Mouse (Mus musculus): ENCODE results near the gene Asb10. TPM values are rescaled to one million over a fixed set of nuclear protein-coding genes. Genes with fewer than 3 reads are reported as not detected.
"Not testable (repeated sequence)": the region's sequence is repeated elsewhere in the genome, so short reads cannot be mapped to it uniquely, and the experiment has no call there.

Gene Asb10
- polyA plus RNA-seq, 1 experiment from 2014 or later, result 0.40 TPM

GRCm38 (mm10) chr5:24555335-24555734, 14.6 kb upstream of the Asb10 start:
- ATAC-seq (ENCODE audit: low FRiP score); H3K27ac ChIP-seq (replicated peaks): not testable (repeated sequence)
- peaks cover 19% of the 10 kb centered on the region for H3K4me1 ChIP-seq

GRCm38 (mm10) chr5:24553621-24554244, 13.0 kb upstream of the Asb10 start:
- H3K4me3 ChIP-seq (replicated peaks), result no peak overlapping the region
- no peak for ATAC-seq (ENCODE audit: low FRiP score)
- H3K9me3 ChIP-seq (replicated peaks), result no peaks in the 10 kb centered on the region
- H3K9ac ChIP-seq (replicated peaks), result no peak overlapping the region
- H3K27ac ChIP-seq (replicated peaks), result no peak overlapping the region
- H3K36me3 ChIP-seq, result no peaks in the 10 kb centered on the region
- no peak overlapping the region for H3K4me2 ChIP-seq
- H3K27me3 ChIP-seq (replicated peaks), result 0 out of 2 replicates have a peak, but pooled peaks cover 5% of the 10 kb centered on the region
- H3K4me1 ChIP-seq, result peaks cover 26% of the 10 kb centered on the region
- 76% methylated on average over 5 of the region's 5 CpGs for WGBS

More at GRCm38 (mm10) chr5:24555335-24555734, 14.6 kb upstream of the Asb10 start:
- not testable (repeated sequence) for H3K9ac ChIP-seq (replicated peaks); H3K4me2 ChIP-seq; H3K36me3 ChIP-seq; H3K27me3 ChIP-seq (replicated peaks); H3K4me3 ChIP-seq (replicated peaks); H3K9me3 ChIP-seq (replicated peaks)
- WGBS, result 95% methylated on average over 7 of the region's 7 CpGs

- WGBS, result 38% methylated on average over 2 of the region's 2 CpGs
- Histone ChIP-seq H3K4me1 (peaks cover 26% of the 10 kb centered on the region), H3K9me3 (replicated peaks) (no peaks in the 10 kb centered on the region), H3K4me3 (replicated peaks) (no peak overlapping the region), H3K27ac (replicated peaks) (peak overlapping the region; percentile 65), H3K4me2 (peak overlapping the region; percentile 49), H3K9ac (replicated peaks) (no peak overlapping the region), H3K36me3 (no peaks in the 10 kb centered on the region), H3K27me3 (replicated peaks) (0 out of 2 replicates have a peak, but pooled peaks cover 5% of the 10 kb centered on the region)
- ATAC-seq (ENCODE audit: low FRiP score), result peak; percentile 39
Measured at GRCm38 (mm10) chr5:24551317-24551688, 10.5 kb upstream of the Asb10 start.

- Histone ChIP-seq H3K4me2 (peak overlapping the region; percentile 49), H3K9ac (replicated peaks) (no peak overlapping the region), H3K27me3 (replicated peaks) (0 out of 2 replicates have a peak, but pooled peaks cover 5% of the 10 kb centered on the region), H3K4me1 (peaks cover 26% of the 10 kb centered on the region), H3K9me3 (replicated peaks) (no peaks in the 10 kb centered on the region), H3K27ac (replicated peaks) (peak overlapping the region; percentile 65), H3K36me3 (no peaks in the 10 kb centered on the region), H3K4me3 (replicated peaks) (no peak overlapping the region; the same call in 1 of the 2 replicates)
- 17% methylated on average over 26 of the region's 26 CpGs for WGBS
- ATAC-seq (ENCODE audit: low FRiP score), result peak; percentile 88
Measured at GRCm38 (mm10) chr5:24550598-24551316, 10.0 kb upstream of the Asb10 start.

GRCm38 (mm10) chr5:24542643-24543042, 1.9 kb upstream of the Asb10 start:
- peaks cover 12% of the 10 kb centered on the region; the same call in 1 of the 2 replicates for H3K4me1 ChIP-seq
- H3K27me3 ChIP-seq (replicated peaks), result no peaks in the 10 kb centered on the region; the same call in 1 of the 2 replicates
- no peak overlapping the region for H3K4me3 ChIP-seq (replicated peaks)
- H3K4me2 ChIP-seq, result no peak overlapping the region
- ATAC-seq (ENCODE audit: low FRiP score), result no peak
- no peak overlapping the region for H3K9ac ChIP-seq (replicated peaks)
- H3K27ac ChIP-seq (replicated peaks), result no peak overlapping the region
- H3K36me3 ChIP-seq, result no peaks in the 10 kb centered on the region
- no peaks in the 10 kb centered on the region for H3K9me3 ChIP-seq (replicated peaks)
- WGBS, result 83% methylated on average over 7 of the region's 7 CpGs

GRCm38 (mm10) chr5:24541144-24541569, 379 bp upstream of the Asb10 start:
- Histone ChIP-seq H3K9me3 (replicated peaks) (no peaks in the 10 kb centered on the region), H3K9ac (replicated peaks) (no peak overlapping the region), H3K4me3 (replicated peaks) (no peak overlapping the region), H3K27ac (replicated peaks) (no peak overlapping the region), H3K36me3 (no peaks in the 10 kb centered on the region), H3K4me1 (peaks cover 22% of the 10 kb centered on the region; the same call in 1 of the 2 replicates), H3K27me3 (replicated peaks) (no peaks in the 10 kb centered on the region; the same call in 1 of the 2 replicates), H3K4me2 (no peak overlapping the region)
- ATAC-seq (ENCODE audit: low FRiP score), result no peak
- 55% methylated on average over 6 of the region's 6 CpGs for WGBS

- no peaks in the 10 kb centered on the region for H3K36me3 ChIP-seq
- H3K4me2 ChIP-seq, result no peak overlapping the region
- H3K27me3 ChIP-seq (replicated peaks), result no peaks in the 10 kb centered on the region; the same call in 1 of the 2 replicates
- WGBS, result 85% methylated on average over 22 of the region's 22 CpGs
- no peak overlapping the region for H3K27ac ChIP-seq (replicated peaks)
- no peak overlapping the region for H3K4me3 ChIP-seq (replicated peaks)
- no peaks in the 10 kb centered on the region for H3K9me3 ChIP-seq (replicated peaks)
- no peak overlapping the region for H3K9ac ChIP-seq (replicated peaks)
- H3K4me1 ChIP-seq, result peaks cover 22% of the 10 kb centered on the region; the same call in 1 of the 2 replicates
- ATAC-seq (ENCODE audit: low FRiP score), result no peak
Measured at GRCm38 (mm10) chr5:24539571-24540296, 1.0 kb downstream of the Asb10 start.

- Histone ChIP-seq H3K9ac (replicated peaks) (no peak overlapping the region), H3K4me1 (peaks cover 22% of the 10 kb centered on the region; the same call in 1 of the 2 replicates), H3K4me2 (no peak overlapping the region), H3K27me3 (replicated peaks) (peaks cover 12% of the 10 kb centered on the region; the same call in 1 of the 2 replicates), H3K9me3 (replicated peaks) (no peaks in the 10 kb centered on the region), H3K4me3 (replicated peaks) (no peak overlapping the region), H3K36me3 (no peaks in the 10 kb centered on the region), H3K27ac (replicated peaks) (no peak overlapping the region)
- WGBS, result 64% methylated on average over 16 of the region's 16 CpGs
- ATAC-seq (ENCODE audit: low FRiP score), result no peak
Measured at GRCm38 (mm10) chr5:24537618-24538017, 3.2 kb downstream of the Asb10 start.

- H3K27me3 ChIP-seq (replicated peaks), result peaks cover 12% of the 10 kb centered on the region; the same call in 1 of the 2 replicates
- 53% methylated on average over 5 of the region's 5 CpGs for WGBS
- H3K9ac ChIP-seq (replicated peaks), result no peak overlapping the region
- H3K36me3 ChIP-seq, result no peaks in the 10 kb centered on the region
- no peak for ATAC-seq (ENCODE audit: low FRiP score)
- no peaks in the 10 kb centered on the region for H3K9me3 ChIP-seq (replicated peaks)
- no peak overlapping the region for H3K27ac ChIP-seq (replicated peaks)
- H3K4me1 ChIP-seq, result peaks cover 22% of the 10 kb centered on the region; the same call in 1 of the 2 replicates
- H3K4me3 ChIP-seq (replicated peaks), result no peak overlapping the region
- H3K4me2 ChIP-seq, result no peak overlapping the region
Measured at GRCm38 (mm10) chr5:24536511-24536910, 4.3 kb downstream of the Asb10 start.

- no peak for ATAC-seq (ENCODE audit: low FRiP score)
- 87% methylated on average over 3 of the region's 3 CpGs for WGBS
- Histone ChIP-seq H3K4me1 (peaks cover 15% of the 10 kb centered on the region; the same call in 1 of the 2 replicates), H3K27me3 (replicated peaks) (peaks cover 18% of the 10 kb centered on the region), H3K36me3 (no peaks in the 10 kb centered on the region), H3K4me3 (replicated peaks) (no peak overlapping the region), H3K4me2 (no peak overlapping the region), H3K27ac (replicated peaks) (no peak overlapping the region), H3K9me3 (replicated peaks) (no peaks in the 10 kb centered on the region), H3K9ac (replicated peaks) (no peak overlapping the region)
Measured at GRCm38 (mm10) chr5:24535731-24536130, 5.0 kb downstream of the Asb10 start.

GRCm38 (mm10) chr5:24534292-24534691, 6.5 kb downstream of the Asb10 start:
- peaks cover 24% of the 10 kb centered on the region; the same call in 1 of the 2 replicates for H3K27me3 ChIP-seq (replicated peaks)
- no peaks in the 10 kb centered on the region for H3K9me3 ChIP-seq (replicated peaks)
- H3K4me3 ChIP-seq (replicated peaks), result no peak overlapping the region
- no peaks in the 10 kb centered on the region for H3K36me3 ChIP-seq
- no peak overlapping the region for H3K9ac ChIP-seq (replicated peaks)
- no peak for ATAC-seq (ENCODE audit: low FRiP score)
- H3K4me1 ChIP-seq, result peaks cover 23% of the 10 kb centered on the region
- no peak overlapping the region for H3K4me2 ChIP-seq
- no peak overlapping the region for H3K27ac ChIP-seq (replicated peaks)
- 55% methylated on average over 5 of the region's 5 CpGs for WGBS
